Mouse (Mus musculus) forebrain, embryonic 15.5 days (tissue): ENCODE results near the gene Pik3cb. TPM values are rescaled to one million over a fixed set of nuclear protein-coding genes. Genes with fewer than 3 reads are reported as not detected.

Source experiments
- ATAC-seq: fragments of 200-750 bp; cut with Nextera tagmentation; replicated peaks from 2 replicates; pipeline ENCODE4 v1.8.0; 2017; ENCODE audit warnings: mild to moderate bottlenecking, moderate TSS enrichment, moderate library complexity
- H3K27ac ChIP-seq: fragments of 300-500 bp; sonication (generic); replicated peaks from 2 replicates; pipeline ENCODE4 v1.5.1; 2015; ENCODE audit warnings: mild to moderate bottlenecking, inconsistent platforms
- H3K27me3 ChIP-seq: fragments of 300-500 bp; sonication (generic); 2 replicates; pipeline ENCODE4 v1.6.1; 2015; ENCODE audit warnings: inconsistent platforms
- H3K36me3 ChIP-seq: fragments of 300-500 bp; sonication (generic); 2 replicates; pipeline ENCODE4 v1.6.1; 2015; ENCODE audit warnings: mild to moderate bottlenecking, inconsistent platforms
- H3K4me1 ChIP-seq: fragments of 300-500 bp; sonication (generic); 2 replicates; pipeline ENCODE4 v1.6.1; 2015; ENCODE audit warnings: inconsistent platforms
- H3K4me2 ChIP-seq: fragments of 300-500 bp; sonication (generic); replicated peaks from 2 replicates; pipeline ENCODE4 v1.6.1; 2015; ENCODE audit warnings: mild to moderate bottlenecking, inconsistent platforms
- H3K4me3 ChIP-seq: fragments of 300-500 bp; sonication (generic); 2 replicates; pipeline ENCODE4 v1.5.1; 2015; ENCODE audit warnings: mild to moderate bottlenecking, inconsistent platforms
- H3K9ac ChIP-seq: fragments of 300-500 bp; sonication (generic); replicated peaks from 2 replicates; pipeline ENCODE4 v1.6.1; 2015; ENCODE audit warnings: mild to moderate bottlenecking, inconsistent platforms
- H3K9me3 ChIP-seq: fragments of 300-500 bp; sonication (generic); 2 replicates; pipeline ENCODE4 v1.6.1; 2016; ENCODE audit warnings: inconsistent platforms
- WGBS: fragments of 180-500 bp; shearing (Covaris S2); methylation state at CpG from one replicate; pipeline ENCODE4 v1.1.7; 2015; ENCODE audit warnings: mixed read lengths; 5-methylcytosine and 5-hydroxymethylcytosine counted together
- polyA plus RNA-seq: library from polyadenylated mRNA; unstranded; fragments of >200 nt; fragmentation: Nextera tagmentation; extraction: Ambion mirVana; gene quantifications from 2 replicates; pipeline ENCODE4 v1.2.1, GENCODE M21; 2015

Gene Pik3cb
- polyA plus RNA-seq, 1 experiment from 2014 or later: 3.7 TPM

GRCm38 (mm10) chr9:99109585-99109984 lies 30.8 kb downstream of the Pik3cb start:
- no peaks in the 10 kb centered on the region for H3K27me3 ChIP-seq
- H3K36me3 ChIP-seq: peaks cover 6% of the 10 kb centered on the region; the same call in 1 of the 2 replicates
- peaks cover 22% of the 10 kb centered on the region for H3K4me1 ChIP-seq
- WGBS: 72% methylated on average over 3 of the region's 3 CpGs
- H3K4me3 ChIP-seq: no peak overlapping the region
- H3K27ac ChIP-seq: no peak overlapping the region
- H3K9me3 ChIP-seq: no peaks in the 10 kb centered on the region
- ATAC-seq: no peak
- no peak overlapping the region for H3K9ac ChIP-seq
- no peak overlapping the region for H3K4me2 ChIP-seq

GRCm38 (mm10) chr9:99104449-99104848 lies 36.0 kb downstream of the Pik3cb start:
- H3K9me3 ChIP-seq: no peaks in the 10 kb centered on the region
- ATAC-seq: no peak
- H3K36me3 ChIP-seq: peaks cover 10% of the 10 kb centered on the region; the same call in 1 of the 2 replicates
- no peaks in the 10 kb centered on the region for H3K4me1 ChIP-seq
- no peak overlapping the region for H3K9ac ChIP-seq
- 88% methylated on average over 2 of the region's 2 CpGs for WGBS
- H3K27me3 ChIP-seq: no peaks in the 10 kb centered on the region
- no peak overlapping the region for H3K4me2 ChIP-seq
- H3K4me3 ChIP-seq: no peak overlapping the region
- no peak overlapping the region for H3K27ac ChIP-seq

- no peak for ATAC-seq
- H3K4me1 ChIP-seq: no peaks in the 10 kb centered on the region
- peaks cover 10% of the 10 kb centered on the region; the same call in 1 of the 2 replicates for H3K36me3 ChIP-seq
- 88% methylated on average over 3 of the region's 3 CpGs for WGBS
- no peak overlapping the region for H3K4me3 ChIP-seq
- no peak overlapping the region for H3K4me2 ChIP-seq
- H3K27me3 ChIP-seq: no peaks in the 10 kb centered on the region
- H3K9me3 ChIP-seq: no peaks in the 10 kb centered on the region
- no peak overlapping the region for H3K27ac ChIP-seq
- no peak overlapping the region for H3K9ac ChIP-seq
Measured at GRCm38 (mm10) chr9:99103865-99104264, 36.6 kb downstream of the Pik3cb start.

- Histone ChIP-seq H3K4me3 (no peak overlapping the region), H3K27me3 (no peaks in the 10 kb centered on the region), H3K36me3 (peaks cover 3% of the 10 kb centered on the region; the same call in 1 of the 2 replicates), H3K4me2 (no peak overlapping the region), H3K27ac (no peak overlapping the region), H3K9me3 (no peaks in the 10 kb centered on the region), H3K9ac (no peak overlapping the region), H3K4me1 (no peaks in the 10 kb centered on the region)
- no peak for ATAC-seq
- 61% methylated on average over 11 of the region's 11 CpGs for WGBS
Measured at GRCm38 (mm10) chr9:99098482-99099129, 41.8 kb downstream of the Pik3cb start.

- no peak overlapping the region for H3K4me3 ChIP-seq
- H3K36me3 ChIP-seq: peaks cover 3% of the 10 kb centered on the region; the same call in 1 of the 2 replicates
- H3K27me3 ChIP-seq: no peaks in the 10 kb centered on the region
- no peaks in the 10 kb centered on the region for H3K4me1 ChIP-seq
- no peak overlapping the region for H3K4me2 ChIP-seq
- H3K27ac ChIP-seq: no peak overlapping the region
- ATAC-seq: no peak
- 71% methylated on average over 1 of the region's 1 CpGs for WGBS
- H3K9me3 ChIP-seq: no peaks in the 10 kb centered on the region
- no peak overlapping the region for H3K9ac ChIP-seq
Measured at GRCm38 (mm10) chr9:99097668-99098067, 42.8 kb downstream of the Pik3cb start.

GRCm38 (mm10) chr9:99095192-99095591 lies 45.2 kb downstream of the Pik3cb start:
- Histone ChIP-seq H3K27ac (no peak overlapping the region), H3K4me1 (no peaks in the 10 kb centered on the region), H3K4me3 (no peak overlapping the region), H3K9me3 (no peaks in the 10 kb centered on the region), H3K4me2 (no peak overlapping the region), H3K27me3 (no peaks in the 10 kb centered on the region), H3K9ac (no peak overlapping the region), H3K36me3 (peaks cover 3% of the 10 kb centered on the region; the same call in 1 of the 2 replicates)
- 83% methylated on average over 7 of the region's 7 CpGs for WGBS
- ATAC-seq: no peak

- Histone ChIP-seq H3K27ac (no peak overlapping the region), H3K9ac (no peak overlapping the region), H3K27me3 (no peaks in the 10 kb centered on the region), H3K4me1 (no peaks in the 10 kb centered on the region), H3K4me2 (no peak overlapping the region), H3K9me3 (no peaks in the 10 kb centered on the region), H3K36me3 (peaks cover 3% of the 10 kb centered on the region), H3K4me3 (no peak overlapping the region)
- no peak for ATAC-seq
- WGBS: 88% methylated on average over 4 of the region's 4 CpGs
Measured at GRCm38 (mm10) chr9:99090546-99090945, 49.9 kb downstream of the Pik3cb start.

GRCm38 (mm10) chr9:99089904-99090303 lies 50.5 kb downstream of the Pik3cb start:
- Histone ChIP-seq H3K4me3 (no peak overlapping the region), H3K4me2 (no peak overlapping the region)
- WGBS: 94% methylated on average over 4 of the region's 4 CpGs

GRCm38 (mm10) chr9:99081718-99082117 lies 58.7 kb downstream of the Pik3cb start:
- Histone ChIP-seq H3K36me3 (peaks cover 4% of the 10 kb centered on the region; the same call in 1 of the 2 replicates), H3K4me2 (no peak overlapping the region), H3K4me3 (no peak overlapping the region), H3K27ac (no peak overlapping the region), H3K4me1 (no peaks in the 10 kb centered on the region), H3K9me3 (no peaks in the 10 kb centered on the region), H3K27me3 (no peaks in the 10 kb centered on the region), H3K9ac (no peak overlapping the region)
- no peak for ATAC-seq
- WGBS: 91% methylated on average over 5 of the region's 5 CpGs

More at GRCm38 (mm10) chr9:99089904-99090303, 50.5 kb downstream of the Pik3cb start:
- Histone ChIP-seq H3K4me1 (no peaks in the 10 kb centered on the region), H3K27me3 (no peaks in the 10 kb centered on the region), H3K36me3 (peaks cover 3% of the 10 kb centered on the region), H3K27ac (no peak overlapping the region), H3K9me3 (no peaks in the 10 kb centered on the region), H3K9ac (no peak overlapping the region)
- no peak for ATAC-seq

- ATAC-seq: no peak
- Histone ChIP-seq H3K36me3 (peaks cover 4% of the 10 kb centered on the region; the same call in 1 of the 2 replicates), H3K4me2 (no peak overlapping the region), H3K9ac (no peak overlapping the region), H3K27me3 (no peaks in the 10 kb centered on the region), H3K27ac (no peak overlapping the region), H3K4me1 (no peaks in the 10 kb centered on the region), H3K9me3 (no peaks in the 10 kb centered on the region), H3K4me3 (no peak overlapping the region)
- 83% methylated on average over 3 of the region's 3 CpGs for WGBS
Measured at GRCm38 (mm10) chr9:99081308-99081707, 59.1 kb downstream of the Pik3cb start.

- Histone ChIP-seq H3K9ac (no peak overlapping the region), H3K4me1 (no peaks in the 10 kb centered on the region), H3K9me3 (no peaks in the 10 kb centered on the region), H3K27ac (no peak overlapping the region), H3K36me3 (peaks cover 4% of the 10 kb centered on the region; the same call in 1 of the 2 replicates), H3K4me3 (no peak overlapping the region), H3K27me3 (no peaks in the 10 kb centered on the region), H3K4me2 (no peak overlapping the region)
- no peak for ATAC-seq
- WGBS: 97% methylated on average over 2 of the region's 2 CpGs
Measured at GRCm38 (mm10) chr9:99080657-99081056, 59.8 kb downstream of the Pik3cb start.

GRCm38 (mm10) chr9:99074462-99074861 lies 66.0 kb downstream of the Pik3cb start:
- no peak for ATAC-seq
- Histone ChIP-seq H3K4me3 (no peak overlapping the region), H3K27me3 (no peaks in the 10 kb centered on the region), H3K27ac (no peak overlapping the region), H3K4me1 (no peaks in the 10 kb centered on the region), H3K9ac (no peak overlapping the region), H3K36me3 (peaks cover 6% of the 10 kb centered on the region; the same call in 1 of the 2 replicates), H3K9me3 (no peaks in the 10 kb centered on the region), H3K4me2 (no peak overlapping the region)
- WGBS: 79% methylated on average over 2 of the region's 2 CpGs

GRCm38 (mm10) chr9:99072538-99072937 lies 67.9 kb downstream of the Pik3cb start:
- ATAC-seq: no peak
- Histone ChIP-seq H3K9ac (no peak overlapping the region), H3K9me3 (no peaks in the 10 kb centered on the region), H3K27me3 (no peaks in the 10 kb centered on the region), H3K4me2 (no peak overlapping the region), H3K27ac (no peak overlapping the region), H3K4me1 (no peaks in the 10 kb centered on the region), H3K36me3 (peaks cover 9% of the 10 kb centered on the region; the same call in 1 of the 2 replicates), H3K4me3 (no peak overlapping the region)
- WGBS: 92% methylated on average over 4 of the region's 4 CpGs
